ENCODE assay signal across 14 mouse cellular contexts in genomic region chr1:176075810-176076209, GRCm38 (mm10).
DNase-seq lines count a peak whose midpoint lies in the region; ATAC-seq lines count a peak whose summit lies in the region.
"Had no signal": no experiment of that assay in that cellular context is flagged by ENCODE, and none has a peak within 500 bp of the region (broad histone marks: within the 10 kb centered on the region; RNA-seq: fewer than 3 reads in every experiment).

No protein-coding gene starts in this region.

- H3K4me1 ChIP-seq in hindbrain, embryonic 12.5 days: peaks cover 8% of the 10 kb centered on the region
- no peaks in the 10 kb centered on the region for H3K4me1 ChIP-seq in hindbrain, embryonic 11.5 days (replicated peaks; ENCODE audit: control insufficient read depth, insufficient read depth, low read length)
- peaks cover 7% of the 10 kb centered on the region; the same call in 1 of the 2 replicates for H3K4me1 ChIP-seq in midbrain, embryonic 15.5 days
- H3K4me1 ChIP-seq in midbrain, embryonic 16.5 days (ENCODE audit: control insufficient read depth, insufficient read depth, low read length): peaks cover 7% of the 10 kb centered on the region; the same call in 1 of the 2 replicates
- H3K4me1 ChIP-seq in forebrain, embryonic 16.5 days (replicated peaks; ENCODE audit: control insufficient read depth, insufficient read depth, low read length): peaks cover 9% of the 10 kb centered on the region
- H3K4me1 ChIP-seq in neural tube, embryonic 15.5 days: peaks cover 12% of the 10 kb centered on the region

- no peak overlapping the region for H3K4me3 ChIP-seq in hindbrain, embryonic 12.5 days
- no peak overlapping the region for H3K4me3 ChIP-seq in hindbrain, embryonic 11.5 days (ENCODE audit: low read depth, low read length)
- no peak overlapping the region for H3K4me3 ChIP-seq in midbrain, embryonic 15.5 days
- no peak overlapping the region for H3K4me3 ChIP-seq in midbrain, embryonic 16.5 days (ENCODE audit: low read depth, low read length)
- H3K4me3 ChIP-seq in forebrain, embryonic 16.5 days (replicated peaks; ENCODE audit: low read length): no peak overlapping the region
- no peak overlapping the region for H3K4me3 ChIP-seq in neural tube, embryonic 15.5 days (replicated peaks)
- H3K4me3 ChIP-seq: erythroblast, embryonic 14.5 days; liver, embryonic 12.5 days had no signal

- peak; percentile 23 for ATAC-seq in hindbrain, embryonic 12.5 days (ENCODE audit: low FRiP score)
- no peak for ATAC-seq in hindbrain, embryonic 11.5 days (ENCODE audit: low FRiP score)
- ATAC-seq in midbrain, embryonic 15.5 days (replicated peaks): peak; percentile 40
- ATAC-seq in midbrain, embryonic 16.5 days: no peak
- ATAC-seq in forebrain, embryonic 16.5 days: peak; percentile 52
- peak; percentile 6; the same call in 1 of the 2 replicates for ATAC-seq in neural tube, embryonic 15.5 days (ENCODE audit: low FRiP score)
- ATAC-seq: intestine, postnatal 0 days had no signal

- H3K36me3 ChIP-seq in hindbrain, embryonic 12.5 days: no peaks in the 10 kb centered on the region
- no peaks in the 10 kb centered on the region for H3K36me3 ChIP-seq in hindbrain, embryonic 11.5 days (ENCODE audit: control insufficient read depth, insufficient read depth, low read length)
- H3K36me3 ChIP-seq in midbrain, embryonic 15.5 days (replicated peaks): no peaks in the 10 kb centered on the region
- no peaks in the 10 kb centered on the region for H3K36me3 ChIP-seq in midbrain, embryonic 16.5 days (ENCODE audit: control insufficient read depth, insufficient read depth, low read length)
- no peaks in the 10 kb centered on the region for H3K36me3 ChIP-seq in forebrain, embryonic 16.5 days (ENCODE audit: control insufficient read depth, insufficient read depth)
- H3K36me3 ChIP-seq in neural tube, embryonic 15.5 days: no peaks in the 10 kb centered on the region
- H3K36me3 ChIP-seq: liver, embryonic 12.5 days had no signal

- no peak for DNase-seq in hindbrain, embryonic 11.5 days (ENCODE audit: low spot score)
- no peak for DNase-seq in thymus, postnatal 10 days (ENCODE audit: low spot score in 2 of 2)
- DNase-seq in cerebellum, adult 11-12 months: no peak
- DNase-seq: thymus, postnatal 14 days had no signal

- H3K27ac ChIP-seq in hindbrain, embryonic 12.5 days: no peak overlapping the region
- H3K27ac ChIP-seq in hindbrain, embryonic 11.5 days (ENCODE audit: low read depth, low read length): no peak overlapping the region
- H3K27ac ChIP-seq in midbrain, embryonic 15.5 days: no peak overlapping the region
- H3K27ac ChIP-seq in midbrain, embryonic 16.5 days (ENCODE audit: low read length): no peak overlapping the region
- H3K27ac ChIP-seq in forebrain, embryonic 16.5 days (ENCODE audit: low read length): no peak overlapping the region
- H3K27ac ChIP-seq in neural tube, embryonic 15.5 days (replicated peaks): no peak overlapping the region
- H3K27ac ChIP-seq: kidney, postnatal 0 days; liver, embryonic 12.5 days had no signal

- H3K4me2 ChIP-seq in hindbrain, embryonic 12.5 days (replicated peaks): no peak overlapping the region
- H3K4me2 ChIP-seq in hindbrain, embryonic 11.5 days (replicated peaks; ENCODE audit: low read depth, low read length): no peak overlapping the region
- no peak overlapping the region for H3K4me2 ChIP-seq in midbrain, embryonic 15.5 days
- no peak overlapping the region for H3K4me2 ChIP-seq in midbrain, embryonic 16.5 days (ENCODE audit: low read length)
- H3K4me2 ChIP-seq in forebrain, embryonic 16.5 days (ENCODE audit: low read length): no peak overlapping the region
- H3K4me2 ChIP-seq in neural tube, embryonic 15.5 days: no peak overlapping the region
- H3K4me2 ChIP-seq: liver, embryonic 12.5 days had no signal

- H3K9me3 ChIP-seq in hindbrain, embryonic 12.5 days (replicated peaks): no peaks in the 10 kb centered on the region
- H3K9me3 ChIP-seq in hindbrain, embryonic 11.5 days (ENCODE audit: control insufficient read depth, low read length): no peaks in the 10 kb centered on the region
- H3K9me3 ChIP-seq in midbrain, embryonic 15.5 days: no peaks in the 10 kb centered on the region
- H3K9me3 ChIP-seq in midbrain, embryonic 16.5 days (replicated peaks; ENCODE audit: control insufficient read depth, low read length, poor library complexity, severe bottlenecking): no peaks in the 10 kb centered on the region
- H3K9me3 ChIP-seq in forebrain, embryonic 16.5 days (ENCODE audit: control insufficient read depth, low read length): no peaks in the 10 kb centered on the region
- no peaks in the 10 kb centered on the region for H3K9me3 ChIP-seq in neural tube, embryonic 15.5 days (replicated peaks)
- H3K9me3 ChIP-seq: liver, embryonic 12.5 days had no signal

- H3K9ac ChIP-seq in hindbrain, embryonic 12.5 days: no peak overlapping the region
- no peak overlapping the region for H3K9ac ChIP-seq in hindbrain, embryonic 11.5 days (ENCODE audit: low read depth, low read length)
- H3K9ac ChIP-seq in midbrain, embryonic 15.5 days: no peak overlapping the region
- H3K9ac ChIP-seq in midbrain, embryonic 16.5 days (ENCODE audit: low read depth, low read length): no peak overlapping the region
- no peak overlapping the region for H3K9ac ChIP-seq in forebrain, embryonic 16.5 days (replicated peaks; ENCODE audit: low read depth, low read length)
- H3K9ac ChIP-seq in neural tube, embryonic 15.5 days (replicated peaks): no peak overlapping the region
- H3K9ac ChIP-seq: liver, embryonic 12.5 days had no signal

- no peaks in the 10 kb centered on the region for H3K27me3 ChIP-seq in hindbrain, embryonic 12.5 days
- H3K27me3 ChIP-seq in hindbrain, embryonic 11.5 days (ENCODE audit: control insufficient read depth, insufficient read depth, low read length): no peaks in the 10 kb centered on the region
- H3K27me3 ChIP-seq in midbrain, embryonic 15.5 days (replicated peaks): no peaks in the 10 kb centered on the region
- H3K27me3 ChIP-seq in midbrain, embryonic 16.5 days (ENCODE audit: control insufficient read depth, insufficient read depth, low read depth, low read length): no peaks in the 10 kb centered on the region
- H3K27me3 ChIP-seq in forebrain, embryonic 16.5 days (replicated peaks; ENCODE audit: control insufficient read depth, insufficient read depth, low read length): no peaks in the 10 kb centered on the region
- H3K27me3 ChIP-seq in neural tube, embryonic 15.5 days (replicated peaks): no peaks in the 10 kb centered on the region
- H3K27me3 ChIP-seq: CH12.LX; liver, embryonic 12.5 days had no signal

Comparison
In these comparisons a context has a peak if more than half of its experiments do, and no peak if none do; other contexts are left out.
1. ATAC-seq: peak in hindbrain, embryonic 12.5 days (single experiment), midbrain, embryonic 15.5 days (single experiment), forebrain, embryonic 16.5 days (single experiment) and neural tube, embryonic 15.5 days (single experiment); none in hindbrain, embryonic 11.5 days (single experiment) and midbrain, embryonic 16.5 days (single experiment).